Mouse (Mus musculus) left cerebral cortex, adult 11 months (tissue): ENCODE measurements at regions not wholly inside any gene's neighbourhood (a gene's known extent, or its start where the extent isn't known, plus 50 kb on each side); places are given as distances from the start of the nearest gene placed in this dataset.

ENCODE experiments used
- DNase-seq: peaks from one replicate; pipeline ENCODE4 v3.0.0; 2022; ENCODE audit warnings: low spot score

DNA sequence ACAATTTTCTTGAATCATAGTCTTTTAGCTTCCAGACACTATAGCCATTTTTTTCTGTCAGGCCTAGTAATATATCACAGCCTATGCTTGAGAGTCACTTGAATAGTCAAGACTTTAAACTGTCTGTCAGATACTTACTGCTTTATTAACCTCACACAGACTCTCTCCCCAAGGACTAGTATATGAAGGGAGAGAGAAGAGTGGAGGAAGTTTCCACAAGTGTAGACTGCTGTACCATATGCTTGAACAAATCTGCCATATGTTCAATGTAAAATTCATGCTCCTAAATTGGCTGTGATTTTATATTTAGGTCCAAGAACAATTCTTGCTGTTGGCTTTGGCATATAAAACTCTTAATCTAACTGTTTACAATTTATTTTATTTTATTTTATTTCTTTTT is 100.1 kb downstream of the Gm44 start:
- peak; percentile 22 for DNase-seq
